Mouse (Mus musculus): ENCODE measurements at regions not wholly inside any gene's neighbourhood (a gene's known extent, or its start where the extent isn't known, plus 50 kb on each side); places are given as distances from the start of the nearest gene placed in this dataset.

GRCm38 (mm10) chr1:75877209-75877608, 331.1 kb downstream of the Slc4a3 start:
- Histone ChIP-seq H3K9ac (no peak overlapping the region), H3K36me3 (no peaks in the 10 kb centered on the region), H3K27ac (no peak overlapping the region), H3K4me3 (no peak overlapping the region), H3K27me3 (replicated peaks) (no peaks in the 10 kb centered on the region), H3K4me2 (replicated peaks) (no peak overlapping the region), H3K9me3 (no peaks in the 10 kb centered on the region), H3K4me1 (no peaks in the 10 kb centered on the region)
- no peak for ATAC-seq (ENCODE audit: low FRiP score, low read depth)
- 82% methylated on average over 5 of the region's 5 CpGs for WGBS

- no peak overlapping the region for H3K9ac ChIP-seq
Measured at GRCm38 (mm10) chr1:75885632-75886031, 339.6 kb downstream of the Slc4a3 start.

GRCm38 (mm10) chr1:75888499-75889208, 342.6 kb downstream of the Slc4a3 start:
- peaks cover 15% of the 10 kb centered on the region for H3K4me1 ChIP-seq
- H3K4me3 ChIP-seq = no peak overlapping the region
- 0 out of 2 replicates have a peak overlapping the region, but pooled peaks have one; percentile 14 for H3K4me2 ChIP-seq (replicated peaks)
- no peaks in the 10 kb centered on the region; the same call in 1 of the 2 replicates for H3K9me3 ChIP-seq
- no peak overlapping the region for H3K27ac ChIP-seq
- no peak for ATAC-seq (ENCODE audit: low FRiP score, low read depth)
- H3K36me3 ChIP-seq = no peaks in the 10 kb centered on the region
- WGBS = 23% methylated on average over 9 of the region's 9 CpGs
- no peaks in the 10 kb centered on the region for H3K27me3 ChIP-seq (replicated peaks)
- no peak overlapping the region for H3K9ac ChIP-seq

More at GRCm38 (mm10) chr1:75885632-75886031, 339.6 kb downstream of the Slc4a3 start:
- H3K4me1 ChIP-seq = peaks cover 15% of the 10 kb centered on the region
- H3K27ac ChIP-seq = no peak overlapping the region
- WGBS = 71% methylated on average over 7 of the region's 7 CpGs
- no peaks in the 10 kb centered on the region for H3K9me3 ChIP-seq
- H3K4me2 ChIP-seq (replicated peaks) = no peak overlapping the region
- no peak overlapping the region for H3K4me3 ChIP-seq
- H3K27me3 ChIP-seq (replicated peaks) = no peaks in the 10 kb centered on the region
- no peaks in the 10 kb centered on the region for H3K36me3 ChIP-seq
- ATAC-seq (ENCODE audit: low FRiP score, low read depth) = no peak

- H3K4me1 ChIP-seq = peaks cover 15% of the 10 kb centered on the region
- no peaks in the 10 kb centered on the region; the same call in 1 of the 2 replicates for H3K9me3 ChIP-seq
- no peak overlapping the region for H3K4me3 ChIP-seq
- WGBS = 70% methylated on average over 4 of the region's 4 CpGs
- no peak overlapping the region for H3K9ac ChIP-seq
- no peak overlapping the region for H3K27ac ChIP-seq
- no peak overlapping the region for H3K4me2 ChIP-seq (replicated peaks)
- H3K27me3 ChIP-seq (replicated peaks) = no peaks in the 10 kb centered on the region
- no peak for ATAC-seq (ENCODE audit: low FRiP score, low read depth)
- H3K36me3 ChIP-seq = no peaks in the 10 kb centered on the region
Measured at GRCm38 (mm10) chr1:75889847-75890591, 344.0 kb downstream of the Slc4a3 start.

GRCm38 (mm10) chr1:75890636-75891276, 344.7 kb downstream of the Slc4a3 start:
- Histone ChIP-seq H3K4me2 (replicated peaks) (no peak overlapping the region), H3K36me3 (no peaks in the 10 kb centered on the region), H3K9ac (no peak overlapping the region), H3K9me3 (no peaks in the 10 kb centered on the region; the same call in 1 of the 2 replicates), H3K4me1 (peaks cover 15% of the 10 kb centered on the region), H3K4me3 (no peak overlapping the region), H3K27me3 (replicated peaks) (no peaks in the 10 kb centered on the region), H3K27ac (no peak overlapping the region)
- 69% methylated on average over 10 of the region's 10 CpGs for WGBS
- ATAC-seq (ENCODE audit: low FRiP score, low read depth) = 0 out of 2 replicates have a peak, but pooled peaks have one; percentile 21

GRCm38 (mm10) chr1:75895550-75895949, 349.5 kb downstream of the Slc4a3 start:
- 95% methylated on average over 1 of the region's 1 CpGs for WGBS
- H3K36me3 ChIP-seq = no peaks in the 10 kb centered on the region

GRCm38 (mm10) chr1:75901146-75901545, 355.1 kb downstream of the Slc4a3 start:
- Histone ChIP-seq H3K9me3 (no peaks in the 10 kb centered on the region), H3K4me3 (no peak overlapping the region), H3K9ac (no peak overlapping the region), H3K4me1 (peaks cover 4% of the 10 kb centered on the region), H3K27me3 (replicated peaks) (no peaks in the 10 kb centered on the region), H3K27ac (no peak overlapping the region), H3K4me2 (replicated peaks) (no peak overlapping the region), H3K36me3 (no peaks in the 10 kb centered on the region)
- WGBS = 44% methylated on average over 1 of the region's 1 CpGs
- ATAC-seq (ENCODE audit: low FRiP score, low read depth) = no peak

More at GRCm38 (mm10) chr1:75895550-75895949, 349.5 kb downstream of the Slc4a3 start:
- ATAC-seq (ENCODE audit: low FRiP score, low read depth) = no peak
- Histone ChIP-seq H3K27ac (no peak overlapping the region), H3K9ac (no peak overlapping the region), H3K4me3 (no peak overlapping the region), H3K4me1 (no peaks in the 10 kb centered on the region), H3K4me2 (replicated peaks) (no peak overlapping the region), H3K9me3 (no peaks in the 10 kb centered on the region; the same call in 1 of the 2 replicates), H3K27me3 (replicated peaks) (no peaks in the 10 kb centered on the region)

GRCm38 (mm10) chr1:75905699-75906470, 359.8 kb downstream of the Slc4a3 start:
- no peak overlapping the region for H3K27ac ChIP-seq
- no peak for ATAC-seq (ENCODE audit: low FRiP score, low read depth)
- 48% methylated on average over 9 of the region's 9 CpGs for WGBS

GRCm38 (mm10) chr1:75915311-75915710, 369.2 kb downstream of the Slc4a3 start:
- Histone ChIP-seq H3K27ac (no peak overlapping the region), H3K9ac (no peak overlapping the region), H3K27me3 (replicated peaks) (no peaks in the 10 kb centered on the region), H3K4me3 (no peak overlapping the region), H3K9me3 (no peaks in the 10 kb centered on the region), H3K36me3 (no peaks in the 10 kb centered on the region), H3K4me2 (replicated peaks) (no peak overlapping the region), H3K4me1 (no peaks in the 10 kb centered on the region)
- ATAC-seq (ENCODE audit: low FRiP score, low read depth) = no peak
- 92% methylated on average over 2 of the region's 2 CpGs for WGBS

More at GRCm38 (mm10) chr1:75905699-75906470, 359.8 kb downstream of the Slc4a3 start:
- Histone ChIP-seq H3K27me3 (replicated peaks) (no peaks in the 10 kb centered on the region), H3K4me1 (peaks cover 4% of the 10 kb centered on the region), H3K4me2 (replicated peaks) (no peak overlapping the region), H3K36me3 (no peaks in the 10 kb centered on the region), H3K9ac (no peak overlapping the region), H3K4me3 (no peak overlapping the region), H3K9me3 (no peaks in the 10 kb centered on the region)

GRCm38 (mm10) chr1:75916181-75916580, 370.1 kb downstream of the Slc4a3 start:
- H3K4me1 ChIP-seq = no peaks in the 10 kb centered on the region
- no peak overlapping the region for H3K4me3 ChIP-seq
- no peak overlapping the region for H3K9ac ChIP-seq
- no peak for ATAC-seq (ENCODE audit: low FRiP score, low read depth)
- no peaks in the 10 kb centered on the region for H3K36me3 ChIP-seq
- H3K9me3 ChIP-seq = no peaks in the 10 kb centered on the region
- H3K4me2 ChIP-seq (replicated peaks) = no peak overlapping the region
- 44% methylated on average over 2 of the region's 2 CpGs for WGBS
- no peak overlapping the region for H3K27ac ChIP-seq
- no peaks in the 10 kb centered on the region for H3K27me3 ChIP-seq (replicated peaks)

- H3K9me3 ChIP-seq = no peaks in the 10 kb centered on the region
- no peak overlapping the region for H3K27ac ChIP-seq
- no peak overlapping the region for H3K4me3 ChIP-seq
- no peaks in the 10 kb centered on the region for H3K4me1 ChIP-seq
- H3K9ac ChIP-seq = no peak overlapping the region
- no peak for ATAC-seq (ENCODE audit: low FRiP score, low read depth)
- no peak overlapping the region for H3K4me2 ChIP-seq (replicated peaks)
- no peaks in the 10 kb centered on the region for H3K27me3 ChIP-seq (replicated peaks)
- H3K36me3 ChIP-seq = no peaks in the 10 kb centered on the region
- WGBS = 74% methylated on average over 2 of the region's 2 CpGs
Measured at GRCm38 (mm10) chr1:75919134-75919533, 373.1 kb downstream of the Slc4a3 start.

All from neural tube, embryonic 12.5 days (tissue).